Mouse (Mus musculus): ENCODE data around the gene Fhl4. TPM values are rescaled to one million over a fixed set of nuclear protein-coding genes. Genes with fewer than 3 reads are reported as not detected.

Fhl4 gene
- polyA plus RNA-seq (2015; fragmentation: Nextera tagmentation; extraction: Ambion mirVana), result 0.37 and 0.38 TPM in 2 replicates

- Histone ChIP-seq H3K4me1 (replicated peaks; ENCODE audit: control insufficient read depth, insufficient read depth, low read length) (no peaks in the 10 kb centered on the region), H3K36me3 (ENCODE audit: control insufficient read depth, insufficient read depth) (no peaks in the 10 kb centered on the region), H3K4me2 (replicated peaks; ENCODE audit: low read depth) (peak within 1 kb of the TSS; percentile 91), H3K9ac (ENCODE audit: low read depth, low read length) (peak within 1 kb of the TSS; percentile 88), H3K9me3 (ENCODE audit: control insufficient read depth) (no peaks in the 10 kb centered on the region), H3K4me3 (ENCODE audit: low read depth, low read length) (peak within 1 kb of the TSS; percentile 95), H3K27me3 (replicated peaks; ENCODE audit: control insufficient read depth, insufficient read depth, low read length) (no peaks in the 10 kb centered on the region), H3K27ac (ENCODE audit: low read depth, low read length) (peak within 1 kb of the TSS; percentile 88)
- under 1% methylated on average over 77 of the region's 96 CpGs for WGBS
- peak; percentile 86 for ATAC-seq
- TF ChIP-seq CTCF (IDR thresholded peaks at IDR 0.05; ENCODE audit: low read depth), result peak; percentile 20; the same call in 1 of the 2 replicates
Observed at GRCm38 (mm10) chr10:85102247-85103084, at the start of gene Fhl4, which contains the start of gene Tmem263. Gene Fhl4 (minus strand): TSS chr10:85102495. Gene Tmem263 (plus strand): TSS chr10:85102627.

- no peaks in the 10 kb centered on the region for H3K27me3 ChIP-seq (replicated peaks; ENCODE audit: control insufficient read depth, insufficient read depth, low read length)
- peaks cover 30% of the 10 kb centered on the region for H3K36me3 ChIP-seq (ENCODE audit: control insufficient read depth, insufficient read depth)
Observed at GRCm38 (mm10) chr10:85149226-85149625, 46.9 kb upstream of the Fhl4 start.

GRCm38 (mm10) chr10:85146282-85146681, 44.0 kb upstream of the Fhl4 start:
- H3K4me1 ChIP-seq (replicated peaks; ENCODE audit: control insufficient read depth, insufficient read depth, low read length), result no peaks in the 10 kb centered on the region
- no peak overlapping the region for H3K9ac ChIP-seq (ENCODE audit: low read depth, low read length)
- no peak overlapping the region for H3K4me3 ChIP-seq (ENCODE audit: low read depth, low read length)
- H3K9me3 ChIP-seq (ENCODE audit: control insufficient read depth), result no peaks in the 10 kb centered on the region
- no peak for ATAC-seq
- 87% methylated on average over 14 of the region's 14 CpGs for WGBS
- no peak overlapping the region for H3K4me2 ChIP-seq (replicated peaks; ENCODE audit: low read depth)
- H3K27me3 ChIP-seq (replicated peaks; ENCODE audit: control insufficient read depth, insufficient read depth, low read length), result no peaks in the 10 kb centered on the region
- H3K36me3 ChIP-seq (ENCODE audit: control insufficient read depth, insufficient read depth), result peaks cover 51% of the 10 kb centered on the region
- no peak overlapping the region for H3K27ac ChIP-seq (ENCODE audit: low read depth, low read length)
- no peak for TF ChIP-seq CTCF (IDR thresholded peaks at IDR 0.05; ENCODE audit: low read depth)

More at GRCm38 (mm10) chr10:85149226-85149625, 46.9 kb upstream of the Fhl4 start:
- no peak for ATAC-seq
- Histone ChIP-seq H3K4me3 (ENCODE audit: low read depth, low read length) (no peak overlapping the region), H3K27ac (ENCODE audit: low read depth, low read length) (no peak overlapping the region), H3K4me1 (replicated peaks; ENCODE audit: control insufficient read depth, insufficient read depth, low read length) (no peaks in the 10 kb centered on the region), H3K4me2 (replicated peaks; ENCODE audit: low read depth) (no peak overlapping the region), H3K9me3 (ENCODE audit: control insufficient read depth) (no peaks in the 10 kb centered on the region), H3K9ac (ENCODE audit: low read depth, low read length) (no peak overlapping the region)
- TF ChIP-seq CTCF (IDR thresholded peaks at IDR 0.05; ENCODE audit: low read depth), result no peak
- WGBS, result 87% methylated on average over 5 of the region's 5 CpGs

- no peak overlapping the region for H3K4me2 ChIP-seq (replicated peaks; ENCODE audit: low read depth)
- no peaks in the 10 kb centered on the region for H3K9me3 ChIP-seq (ENCODE audit: control insufficient read depth)
- no peak for ATAC-seq
- no peaks in the 10 kb centered on the region for H3K27me3 ChIP-seq (replicated peaks; ENCODE audit: control insufficient read depth, insufficient read depth, low read length)
- no peak overlapping the region for H3K9ac ChIP-seq (ENCODE audit: low read depth, low read length)
- H3K36me3 ChIP-seq (ENCODE audit: control insufficient read depth, insufficient read depth), result peaks cover 36% of the 10 kb centered on the region
- TF ChIP-seq CTCF (IDR thresholded peaks at IDR 0.05; ENCODE audit: low read depth), result no peak
- 66% methylated on average over 9 of the region's 9 CpGs for WGBS
- H3K4me1 ChIP-seq (replicated peaks; ENCODE audit: control insufficient read depth, insufficient read depth, low read length), result no peaks in the 10 kb centered on the region
- no peak overlapping the region for H3K4me3 ChIP-seq (ENCODE audit: low read depth, low read length)
- no peak overlapping the region for H3K27ac ChIP-seq (ENCODE audit: low read depth, low read length)
Observed at GRCm38 (mm10) chr10:85141465-85141864, 39.2 kb upstream of the Fhl4 start.

GRCm38 (mm10) chr10:85136573-85136972, 34.3 kb upstream of the Fhl4 start:
- Histone ChIP-seq H3K4me2 (replicated peaks; ENCODE audit: low read depth) (no peak overlapping the region), H3K4me1 (replicated peaks; ENCODE audit: control insufficient read depth, insufficient read depth, low read length) (no peaks in the 10 kb centered on the region), H3K36me3 (ENCODE audit: control insufficient read depth, insufficient read depth) (peaks cover 13% of the 10 kb centered on the region; the same call in 1 of the 2 replicates), H3K4me3 (ENCODE audit: low read depth, low read length) (no peak overlapping the region), H3K27me3 (replicated peaks; ENCODE audit: control insufficient read depth, insufficient read depth, low read length) (no peaks in the 10 kb centered on the region), H3K27ac (ENCODE audit: low read depth, low read length) (no peak overlapping the region), H3K9ac (ENCODE audit: low read depth, low read length) (no peak overlapping the region), H3K9me3 (ENCODE audit: control insufficient read depth) (no peaks in the 10 kb centered on the region)
- WGBS, result 79% methylated on average over 6 of the region's 6 CpGs
- no peak for ATAC-seq
- TF ChIP-seq CTCF (IDR thresholded peaks at IDR 0.05; ENCODE audit: low read depth), result no peak

GRCm38 (mm10) chr10:85128453-85128852, 26.2 kb upstream of the Fhl4 start:
- no peak for TF ChIP-seq CTCF (IDR thresholded peaks at IDR 0.05; ENCODE audit: low read depth)
- ATAC-seq, result peak; percentile 34
- H3K9ac ChIP-seq (ENCODE audit: low read depth, low read length), result no peak overlapping the region

More at GRCm38 (mm10) chr10:85128453-85128852, 26.2 kb upstream of the Fhl4 start:
- H3K4me3 ChIP-seq (ENCODE audit: low read depth, low read length), result peak overlapping the region; percentile 67
- H3K4me2 ChIP-seq (replicated peaks; ENCODE audit: low read depth), result peak overlapping the region; percentile 70
- no peak overlapping the region for H3K27ac ChIP-seq (ENCODE audit: low read depth, low read length)
- peaks cover 5% of the 10 kb centered on the region; the same call in 1 of the 2 replicates for H3K4me1 ChIP-seq (replicated peaks; ENCODE audit: control insufficient read depth, insufficient read depth, low read length)
- 9% methylated on average over 7 of the region's 7 CpGs for WGBS
- H3K36me3 ChIP-seq (ENCODE audit: control insufficient read depth, insufficient read depth), result peaks cover 11% of the 10 kb centered on the region; the same call in 1 of the 2 replicates
- no peaks in the 10 kb centered on the region for H3K27me3 ChIP-seq (replicated peaks; ENCODE audit: control insufficient read depth, insufficient read depth, low read length)
- H3K9me3 ChIP-seq (ENCODE audit: control insufficient read depth), result no peaks in the 10 kb centered on the region

All from intestine, postnatal 0 days (tissue).